ENCODE assay signal across 9 mouse cellular contexts in genomic region chr12:67220641-67221231, GRCm38 (mm10). TPM values are rescaled to one million over a fixed set of nuclear protein-coding genes. Genes with fewer than 3 reads are reported as not detected.
DNase-seq lines count a peak whose midpoint lies in the region; ATAC-seq and TF ChIP-seq lines count a peak whose summit lies in the region.
"Had no signal": no experiment of that assay in that cellular context is flagged by ENCODE, and none has a peak within 500 bp of the region (broad histone marks: within the 10 kb centered on the region; RNA-seq: fewer than 3 reads in every experiment).

No protein-coding gene starts in this region.

- no peaks in the 10 kb centered on the region for H3K9me3 ChIP-seq in intestine, postnatal 0 days (ENCODE audit: control insufficient read depth)
- no peaks in the 10 kb centered on the region for H3K9me3 ChIP-seq in limb, embryonic 15.5 days

- WGBS in intestine, postnatal 0 days: under 1% methylated on average over 43 of the region's 43 CpGs
- under 1% methylated on average over 43 of the region's 43 CpGs for WGBS in limb, embryonic 15.5 days

- H3K36me3 ChIP-seq in intestine, postnatal 0 days (ENCODE audit: control insufficient read depth, insufficient read depth): no peaks in the 10 kb centered on the region
- H3K36me3 ChIP-seq in limb, embryonic 15.5 days: no peaks in the 10 kb centered on the region

- H3K27me3 ChIP-seq in intestine, postnatal 0 days (replicated peaks; ENCODE audit: control insufficient read depth, insufficient read depth, low read length): peaks cover 42% of the 10 kb centered on the region
- peaks cover 47% of the 10 kb centered on the region for H3K27me3 ChIP-seq in limb, embryonic 15.5 days

- TF ChIP-seq CTCF in intestine, postnatal 0 days (IDR thresholded peaks at IDR 0.05; ENCODE audit: low read depth): no peak

- DNase-seq in gastrocnemius, postnatal 10 days: peak; percentile 7
- DNase-seq in gastrocnemius, postnatal 25 days: no peak
- DNase-seq in cerebellum, adult 9-10 months: peak; percentile 24
- DNase-seq in frontal cortex, adult 2 months (ENCODE audit: extremely low spot score in 1 of 2, low spot score in 1 of 2): peak; percentile 33 to 68
- DNase-seq in right cerebral cortex, postnatal 10 days (ENCODE audit: low spot score in 2 of 2): peak; percentile 81 to 84
- DNase-seq in thymus, postnatal 36 days: no peak

- ATAC-seq in intestine, postnatal 0 days: no peak
- no peak for ATAC-seq in limb, embryonic 15.5 days (ENCODE audit: insufficient number of reproducible peaks, low FRiP score, low TSS enrichment, low read depth)

- no peak overlapping the region for H3K9ac ChIP-seq in intestine, postnatal 0 days (ENCODE audit: low read depth, low read length)
- H3K9ac ChIP-seq in limb, embryonic 15.5 days: no peak overlapping the region

- peak overlapping the region; percentile 54 for H3K4me3 ChIP-seq in intestine, postnatal 0 days (ENCODE audit: low read depth, low read length)
- H3K4me3 ChIP-seq in limb, embryonic 15.5 days: peak overlapping the region; percentile 56

- H3K27ac ChIP-seq in intestine, postnatal 0 days (ENCODE audit: low read depth, low read length): no peak overlapping the region
- H3K27ac ChIP-seq in limb, embryonic 15.5 days: no peak overlapping the region

- no peaks in the 10 kb centered on the region for H3K4me1 ChIP-seq in intestine, postnatal 0 days (replicated peaks; ENCODE audit: control insufficient read depth, insufficient read depth, low read length)
- H3K4me1 ChIP-seq in limb, embryonic 15.5 days: peaks cover 26% of the 10 kb centered on the region

- H3K4me2 ChIP-seq in intestine, postnatal 0 days (replicated peaks; ENCODE audit: low read depth): peak overlapping the region; percentile 89
- H3K4me2 ChIP-seq in limb, embryonic 15.5 days: peak overlapping the region; percentile 96

RNA-seq across cellular contexts. Expression of gene Mdga2, which starts 1.6 kb away (rescaled TPM):
- total RNA-seq in gastrocnemius, postnatal 10 days (2021): under 1 TPM; 0.47 to 0.70 TPM
- total RNA-seq in gastrocnemius, postnatal 25 days (2021): under 1 TPM in 1 of 2 experiments, not detected in 1; 0.11 TPM
- 16.2 and 20.2 TPM in 2 replicates for polyA plus RNA-seq in frontal cortex, adult 2 months (2012; rRNA removed)
- polyA plus RNA-seq in intestine, postnatal 0 days (2015; fragmentation: Nextera tagmentation; extraction: Ambion mirVana): 0.33 and 0.48 TPM in 2 replicates
- polyA plus RNA-seq in limb, embryonic 15.5 days (2015; fragmentation: Nextera tagmentation; extraction: Ambion mirVana): 2.9 and 4.4 TPM in 2 replicates
- polyA plus RNA-seq: C2C12 had no signal

Comparison
In these comparisons a context has a peak if more than half of its experiments do, and no peak if none do; other contexts are left out.
1. DNase-seq: peak in gastrocnemius, postnatal 10 days (single experiment), cerebellum, adult 9-10 months (single experiment), frontal cortex, adult 2 months (2 of 2) and right cerebral cortex, postnatal 10 days (2 of 2); none in gastrocnemius, postnatal 25 days (single experiment) and thymus, postnatal 36 days (0 of 2).